Mouse (Mus musculus): Measurements from ENCODE around the gene Zfp687.

Zfp687 gene

GRCm38 (mm10) chr3:95016532-95017056 is 1.3 kb upstream of the Zfp687 start:
- no peak for DNase-seq (ENCODE audit: low read depth, low spot score)

DNA sequence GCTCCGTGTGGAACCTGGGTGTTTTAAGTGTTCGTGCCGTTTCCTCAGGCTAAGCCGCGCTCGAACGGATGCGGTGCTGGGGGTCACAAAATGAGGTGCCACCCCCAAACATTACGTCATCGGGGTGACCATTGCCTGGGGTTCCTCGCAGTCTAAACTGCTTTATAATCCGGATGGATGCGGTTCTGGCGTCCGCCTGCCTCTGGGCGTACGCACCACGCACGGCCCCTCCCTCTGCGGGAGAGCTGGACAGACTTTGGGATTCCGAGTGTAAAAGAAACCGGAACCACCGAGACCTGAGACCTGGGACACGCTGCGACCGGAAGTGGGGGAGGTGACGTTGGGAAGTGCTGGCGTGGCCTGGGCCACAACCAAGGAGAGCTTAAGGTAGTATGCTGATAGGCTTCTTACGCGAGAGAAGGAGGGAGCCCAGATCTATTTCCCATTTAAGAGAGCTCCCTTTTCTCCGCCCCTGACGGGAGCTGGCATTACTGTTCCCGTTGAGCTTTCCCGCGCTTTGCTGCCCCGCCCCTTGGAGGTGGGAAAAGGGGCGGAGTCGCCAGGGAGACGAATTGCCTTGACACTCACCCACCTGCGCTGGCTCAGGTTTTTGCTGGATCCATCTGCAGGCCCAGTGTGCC is 763 bp upstream of the Zfp687 start:
- peak; percentile 81 for DNase-seq (ENCODE audit: low read depth, low spot score)

- peak; percentile 27 for DNase-seq (ENCODE audit: low read depth, low spot score)
Measured at GRCm38 (mm10) chr3:95014428-95015151, 658 bp downstream of the Zfp687 start.

DNA sequence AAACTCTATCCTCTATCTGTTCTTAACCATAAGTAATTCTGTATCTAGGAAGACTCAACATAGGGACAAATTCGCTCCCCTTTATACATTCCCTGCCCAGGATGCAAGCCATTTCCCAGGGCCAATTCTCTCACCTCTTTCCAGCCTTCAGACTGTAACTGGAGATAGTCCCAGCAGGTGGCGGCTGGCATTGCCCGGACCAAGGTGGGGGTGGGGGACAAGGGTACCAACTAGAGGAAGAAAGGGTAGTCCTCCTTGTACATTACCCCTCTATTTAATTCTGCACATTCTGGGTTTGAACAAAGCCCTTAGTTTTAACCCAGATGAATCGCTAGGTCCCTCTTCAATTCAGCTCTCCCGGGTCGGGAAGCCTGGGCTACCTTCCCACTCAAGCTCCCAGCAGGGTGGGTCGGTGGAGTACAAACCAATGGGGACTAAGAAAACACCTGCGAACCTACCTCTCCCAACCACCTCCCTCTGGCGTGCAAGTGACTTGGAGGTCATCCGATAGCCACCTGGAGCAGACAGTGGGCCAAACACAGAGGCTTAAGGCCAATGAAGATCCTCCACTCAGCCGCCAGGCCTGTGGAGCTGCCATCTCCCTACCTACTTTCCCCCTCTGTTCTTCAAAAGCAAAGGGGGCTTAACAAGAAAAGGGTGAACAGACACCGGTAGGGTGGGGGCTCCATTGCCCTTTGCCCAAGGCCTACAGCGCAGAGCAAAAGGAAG is 1.4 kb downstream of the Zfp687 start:
- no peak for DNase-seq (ENCODE audit: low read depth, low spot score)

- DNase-seq (ENCODE audit: low read depth, low spot score), result no peak
Measured at GRCm38 (mm10) chr3:95012982-95013381, 2.3 kb downstream of the Zfp687 start.

DNA sequence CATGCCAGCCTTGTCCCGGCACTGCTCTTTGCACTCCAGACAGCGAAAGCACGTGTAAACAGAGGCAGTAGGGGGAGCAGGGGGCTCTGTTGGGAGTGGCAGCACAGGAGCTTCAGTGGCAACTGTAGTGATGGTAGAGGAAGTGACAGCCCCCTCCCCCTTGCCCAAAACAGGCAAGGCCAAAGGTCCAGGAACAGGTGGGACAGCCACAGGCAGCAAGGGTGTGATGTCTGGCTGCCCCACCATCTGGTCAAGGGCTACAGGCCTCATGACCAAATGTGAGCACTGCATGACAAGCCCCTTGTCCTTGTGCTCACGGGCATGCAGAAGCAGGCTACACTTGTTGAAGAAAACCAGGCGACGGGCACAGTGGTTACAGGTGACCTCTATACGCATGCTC is 4.9 kb downstream of the Zfp687 start:
- DNase-seq (ENCODE audit: low read depth, low spot score), result no peak

DNA sequence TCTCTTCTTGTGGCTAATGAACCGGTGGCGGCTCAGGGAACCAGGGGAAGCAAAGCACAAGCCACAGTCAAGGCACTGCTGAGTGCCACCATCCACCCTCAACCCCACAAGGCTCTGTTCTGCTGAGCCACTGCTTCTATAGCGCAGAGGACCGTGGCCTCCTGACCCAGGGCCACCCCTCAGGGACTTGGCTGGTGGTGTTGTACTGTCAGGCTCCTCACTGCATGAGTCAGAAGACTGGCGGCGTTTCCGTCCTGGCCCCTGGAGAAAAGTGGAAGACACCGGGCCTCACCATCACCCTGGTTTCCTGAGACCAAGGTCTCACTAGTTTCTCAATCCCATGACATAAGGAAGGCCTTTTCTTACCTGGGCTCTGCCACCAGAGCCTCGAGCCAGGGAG is 7.5 kb downstream of the Zfp687 start:
- no peak for DNase-seq (ENCODE audit: low read depth, low spot score)

- DNase-seq (ENCODE audit: low read depth, low spot score), result no peak
Measured at GRCm38 (mm10) chr3:95005651-95006050, 9.6 kb downstream of the Zfp687 start.

- DNase-seq (ENCODE audit: low read depth, low spot score), result no peak
Measured at GRCm38 (mm10) chr3:95003273-95003672, 12.0 kb downstream of the Zfp687 start.

GRCm38 (mm10) chr3:95002569-95002968 is 12.7 kb downstream of the Zfp687 start:
- DNase-seq (ENCODE audit: low read depth, low spot score), result no peak

GRCm38 (mm10) chr3:94996946-94997345 is 18.3 kb downstream of the Zfp687 start:
- DNase-seq (ENCODE audit: low read depth, low spot score), result peak; percentile 64

DNA sequence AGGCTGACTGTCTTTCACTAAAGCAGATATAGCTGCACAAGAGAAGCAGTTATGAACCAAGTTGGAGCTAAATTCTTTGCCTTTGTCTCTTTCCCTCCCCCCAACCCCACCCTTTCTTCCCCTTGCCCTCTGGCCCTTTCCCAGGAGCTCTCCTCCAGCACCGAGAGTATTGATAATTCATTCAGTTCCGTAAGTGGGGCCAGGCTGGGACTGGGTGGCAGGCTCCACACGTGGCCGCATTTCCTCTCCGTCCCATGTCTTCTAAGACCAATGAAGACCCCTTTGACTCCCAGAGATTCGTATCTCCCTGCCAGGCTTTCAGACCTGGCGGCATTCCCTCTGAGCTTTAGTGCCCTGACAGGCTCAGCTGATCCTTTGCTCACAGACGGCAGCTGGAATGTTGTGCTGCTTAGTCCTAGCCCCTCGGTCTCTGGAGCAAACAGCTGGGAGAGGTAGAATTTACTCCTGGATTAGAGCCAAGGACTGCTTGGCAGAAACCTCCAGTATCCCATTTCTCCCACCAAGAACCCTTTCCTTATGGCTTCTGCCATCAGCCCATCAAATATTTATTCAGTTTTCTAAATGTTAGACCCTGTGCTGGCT is 26.0 kb downstream of the Zfp687 start:
- no peak for DNase-seq (ENCODE audit: low read depth, low spot score)

GRCm38 (mm10) chr3:94987578-94987977 is 27.7 kb downstream of the Zfp687 start:
- DNase-seq (ENCODE audit: low read depth, low spot score), result no peak

GRCm38 (mm10) chr3:94985513-94985912 is 29.7 kb downstream of the Zfp687 start:
- DNase-seq (ENCODE audit: low read depth, low spot score), result no peak

DNA sequence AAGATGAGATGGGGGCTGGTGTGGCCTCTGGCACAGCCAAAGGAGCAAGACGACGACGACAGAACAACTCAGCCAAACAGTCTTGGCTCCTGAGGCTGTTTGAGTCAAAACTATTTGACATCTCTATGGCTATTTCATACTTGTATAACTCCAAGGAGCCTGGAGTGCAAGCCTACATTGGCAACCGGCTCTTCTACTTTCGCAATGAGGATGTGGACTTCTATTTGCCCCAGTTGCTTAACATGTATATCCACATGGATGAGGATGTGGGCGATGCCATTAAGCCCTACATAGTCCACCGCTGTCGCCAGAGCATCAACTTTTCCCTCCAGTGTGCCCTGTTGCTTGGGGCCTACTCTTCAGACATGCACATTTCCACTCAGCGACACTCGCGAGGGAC is 30.9 kb downstream of the Zfp687 start:
- DNase-seq (ENCODE audit: low read depth, low spot score), result no peak

GRCm38 (mm10) chr3:94974528-94975422 is 40.5 kb downstream of the Zfp687 start, which contains the start of gene Pi4kb:
Gene Pi4kb, plus strand, starts transcription at chr3:94974731.
- peak; percentile 92 for DNase-seq (ENCODE audit: low read depth, low spot score)

GRCm38 (mm10) chr3:94974026-94974527 is 41.2 kb downstream of the Zfp687 start:
- no peak for DNase-seq (ENCODE audit: low read depth, low spot score)

GRCm38 (mm10) chr3:94973620-94974019 is 41.6 kb downstream of the Zfp687 start:
- no peak for DNase-seq (ENCODE audit: low read depth, low spot score)

GRCm38 (mm10) chr3:94972552-94972951 is 42.7 kb downstream of the Zfp687 start:
- DNase-seq (ENCODE audit: low read depth, low spot score), result no peak

- DNase-seq (ENCODE audit: low read depth, low spot score), result no peak
Measured at GRCm38 (mm10) chr3:94965878-94966277, 49.4 kb downstream of the Zfp687 start.

GRCm38 (mm10) chr3:94964989-94965388 is 50.3 kb downstream of the Zfp687 start:
- no peak for DNase-seq (ENCODE audit: low read depth, low spot score)
